Mouse (Mus musculus) liver, embryonic 13.5 days (tissue): ENCODE data around the gene Tssk4. TPM values are rescaled to one million over a fixed set of nuclear protein-coding genes. Genes with fewer than 3 reads are reported as not detected.

Experiments used
- ATAC-seq: fragments of 200-750 bp; cut with Nextera tagmentation; 2 replicates; pipeline ENCODE4 v1.8.0; 2017; ENCODE audit warnings: low read depth, mild to moderate bottlenecking, moderate number of reproducible peaks, moderate library complexity
- DNase-seq: peaks from one replicate; pipeline ENCODE4 v3.0.0; 2022
- H3K27ac ChIP-seq: fragments of 300-500 bp; sonication (generic); 2 replicates; pipeline ENCODE4 v1.5.1; 2015; ENCODE audit warnings: moderate library complexity, mild to moderate bottlenecking, inconsistent platforms
- H3K27me3 ChIP-seq: fragments of 300-500 bp; sonication (generic); 2 replicates; pipeline ENCODE4 v1.6.1; 2015; ENCODE audit warnings: mild to moderate bottlenecking, inconsistent platforms
- H3K36me3 ChIP-seq: fragments of 300-500 bp; sonication (generic); 2 replicates; pipeline ENCODE4 v1.6.1; 2015; ENCODE audit warnings: mild to moderate bottlenecking, inconsistent platforms
- H3K4me1 ChIP-seq: fragments of 300-500 bp; sonication (generic); replicated peaks from 2 replicates; pipeline ENCODE4 v1.6.1; 2015; ENCODE audit warnings: inconsistent platforms
- H3K4me2 ChIP-seq: fragments of 300-500 bp; sonication (generic); 2 replicates; pipeline ENCODE4 v1.6.1; 2015; ENCODE audit warnings: inconsistent platforms, mild to moderate bottlenecking, moderate library complexity
- H3K4me3 ChIP-seq: fragments of 300-500 bp; sonication (generic); replicated peaks from 2 replicates; pipeline ENCODE4 v1.5.1; 2015; ENCODE audit warnings: mild to moderate bottlenecking, inconsistent platforms
- H3K9ac ChIP-seq: fragments of 300-500 bp; sonication (generic); 2 replicates; pipeline ENCODE4 v1.6.1; 2015; ENCODE audit warnings: mild to moderate bottlenecking, inconsistent platforms
- H3K9me3 ChIP-seq: fragments of 300-500 bp; sonication (generic); replicated peaks from 2 replicates; pipeline ENCODE4 v1.6.1; 2016; ENCODE audit warnings: inconsistent platforms
- WGBS: fragments of 180-500 bp; shearing (Covaris S2); methylation state at CpG from one replicate; pipeline ENCODE4 v1.1.7; 2015; ENCODE audit not compliant: insufficient replicate concordance; 5-methylcytosine and 5-hydroxymethylcytosine counted together
- polyA plus RNA-seq: library from polyadenylated mRNA; unstranded; fragments of >200 nt; fragmentation: Nextera tagmentation; extraction: Ambion mirVana; gene quantifications from 2 replicates; pipeline ENCODE4 v1.2.1, GENCODE M21; 2015

Tssk4 gene
- polyA plus RNA-seq, 1 experiment from 2014 or later = 0.27 TPM

GRCm38 (mm10) chr14:55644261-55644888 is 5.6 kb upstream of the Tssk4 start:
- H3K4me1 ChIP-seq = peaks cover 53% of the 10 kb centered on the region
- 23% methylated on average over 17 of the region's 17 CpGs for WGBS
- H3K9ac ChIP-seq = peak overlapping the region; percentile 97
- H3K4me2 ChIP-seq = peak overlapping the region; percentile 88
- ATAC-seq (no peak), DNase-seq (no peak)
- peaks cover 33% of the 10 kb centered on the region for H3K36me3 ChIP-seq
- H3K27me3 ChIP-seq = no peaks in the 10 kb centered on the region
- H3K4me3 ChIP-seq = peak overlapping the region; percentile 86
- H3K9me3 ChIP-seq = no peaks in the 10 kb centered on the region
- H3K27ac ChIP-seq = peak overlapping the region; percentile 90

- Histone ChIP-seq H3K4me2 (no peak overlapping the region), H3K4me1 (peaks cover 3% of the 10 kb centered on the region), H3K27ac (no peak overlapping the region), H3K27me3 (no peaks in the 10 kb centered on the region), H3K9me3 (no peaks in the 10 kb centered on the region), H3K9ac (no peak overlapping the region), H3K36me3 (peaks cover 3% of the 10 kb centered on the region), H3K4me3 (no peak overlapping the region)
- ATAC-seq (no peak), DNase-seq (no peak)
- WGBS = 82% methylated on average over 7 of the region's 7 CpGs
These were observed 1.5 kb downstream of the Tssk4 start for GRCm38 (mm10) chr14:55651528-55651927.

- WGBS = 72% methylated on average over 3 of the region's 3 CpGs
- no peaks in the 10 kb centered on the region for H3K9me3 ChIP-seq
- DNase-seq = no peak
- ATAC-seq = no peak
- H3K27me3 ChIP-seq = no peaks in the 10 kb centered on the region
- H3K27ac ChIP-seq = no peak overlapping the region
- peaks cover 20% of the 10 kb centered on the region for H3K36me3 ChIP-seq
- no peak overlapping the region for H3K9ac ChIP-seq
- H3K4me3 ChIP-seq = no peak overlapping the region
- peaks cover 20% of the 10 kb centered on the region for H3K4me1 ChIP-seq
- no peak overlapping the region for H3K4me2 ChIP-seq
These were observed 7.0 kb downstream of the Tssk4 start for GRCm38 (mm10) chr14:55656935-55657334.

- Histone ChIP-seq H3K9me3 (no peaks in the 10 kb centered on the region), H3K4me3 (no peak overlapping the region), H3K27ac (no peak overlapping the region), H3K4me2 (no peak overlapping the region), H3K27me3 (no peaks in the 10 kb centered on the region), H3K36me3 (peaks cover 26% of the 10 kb centered on the region), H3K4me1 (peaks cover 20% of the 10 kb centered on the region), H3K9ac (no peak overlapping the region)
- ATAC-seq = no peak
- DNase-seq = no peak
- WGBS = 85% methylated on average over 5 of the region's 5 CpGs
These were observed 8.0 kb downstream of the Tssk4 start for GRCm38 (mm10) chr14:55658011-55658410.

- H3K4me3 ChIP-seq = peak within 1 kb of the TSS; percentile 73
- peak within 1 kb of the TSS; percentile 72 for H3K4me2 ChIP-seq
- no peaks in the 10 kb centered on the region for H3K9me3 ChIP-seq
- DNase-seq = peak; percentile 77
- H3K27me3 ChIP-seq = no peaks in the 10 kb centered on the region
- peak; percentile 95 for ATAC-seq
- H3K36me3 ChIP-seq = peaks cover 36% of the 10 kb centered on the region
- peak within 1 kb of the TSS; percentile 84 for H3K9ac ChIP-seq
- WGBS = under 1% methylated on average over 39 of the region's 39 CpGs
- H3K4me1 ChIP-seq = peaks cover 20% of the 10 kb centered on the region
- H3K27ac ChIP-seq = peak within 1 kb of the TSS; percentile 80
These were observed 10.1 kb downstream of the Tssk4 start, which contains the start of gene Mdp1 for GRCm38 (mm10) chr14:55659960-55660573. Gene Mdp1, minus strand, starts transcription at chr14:55660508.

GRCm38 (mm10) chr14:55660636-55661035 is 10.7 kb downstream of the Tssk4 start:
- Histone ChIP-seq H3K4me1 (peaks cover 20% of the 10 kb centered on the region), H3K9me3 (no peaks in the 10 kb centered on the region), H3K4me3 (peak overlapping the region; percentile 73), H3K27me3 (no peaks in the 10 kb centered on the region), H3K36me3 (peaks cover 39% of the 10 kb centered on the region), H3K27ac (peak overlapping the region; percentile 80), H3K9ac (peak overlapping the region; percentile 44), H3K4me2 (peak overlapping the region; percentile 72)
- WGBS = 47% methylated on average over 2 of the region's 2 CpGs
- DNase-seq (no peak), ATAC-seq (no peak)

- H3K9me3 ChIP-seq = no peaks in the 10 kb centered on the region
- peaks cover 37% of the 10 kb centered on the region for H3K36me3 ChIP-seq
- ATAC-seq (peak; percentile 22), DNase-seq (no peak)
- H3K27ac ChIP-seq = peak overlapping the region; percentile 90
- under 1% methylated on average over 12 of the region's 12 CpGs for WGBS
- peaks cover 47% of the 10 kb centered on the region for H3K4me1 ChIP-seq
- peak overlapping the region; percentile 85 for H3K9ac ChIP-seq
- H3K4me3 ChIP-seq = peak overlapping the region; percentile 86
- H3K4me2 ChIP-seq = peak overlapping the region; percentile 93
- H3K27me3 ChIP-seq = no peaks in the 10 kb centered on the region
These were observed 21.5 kb downstream of the Tssk4 start for GRCm38 (mm10) chr14:55671486-55671832.

- Histone ChIP-seq H3K4me2 (peak within 1 kb of the TSS; percentile 93), H3K36me3 (peaks cover 39% of the 10 kb centered on the region), H3K9me3 (no peaks in the 10 kb centered on the region), H3K4me3 (peak within 1 kb of the TSS; percentile 86), H3K27ac (peak within 1 kb of the TSS; percentile 90), H3K4me1 (peaks cover 47% of the 10 kb centered on the region), H3K27me3 (no peaks in the 10 kb centered on the region), H3K9ac (peak within 1 kb of the TSS; percentile 85)
- WGBS = under 1% methylated on average over 38 of the region's 38 CpGs
- ATAC-seq (peak; percentile 98), DNase-seq (peak; percentile 86)
These were observed 22.1 kb downstream of the Tssk4 start, which contains the start of the genes Gmpr2 and Nedd8 for GRCm38 (mm10) chr14:55671833-55672740. Gene Gmpr2, plus strand, starts transcription at chr14:55671941. Gene Nedd8, minus strand, starts transcription at chr14:55672124.

- ATAC-seq (no peak), DNase-seq (no peak)
- Histone ChIP-seq H3K27me3 (no peaks in the 10 kb centered on the region), H3K9me3 (no peaks in the 10 kb centered on the region), H3K9ac (peak overlapping the region; percentile 85), H3K27ac (peak overlapping the region; percentile 90), H3K4me3 (peak overlapping the region; percentile 86), H3K4me1 (peaks cover 47% of the 10 kb centered on the region), H3K4me2 (peak overlapping the region; percentile 93), H3K36me3 (peaks cover 45% of the 10 kb centered on the region)
- 59% methylated on average over 7 of the region's 7 CpGs for WGBS
These were observed 22.7 kb downstream of the Tssk4 start for GRCm38 (mm10) chr14:55672741-55673060.

GRCm38 (mm10) chr14:55677615-55678014 is 27.6 kb downstream of the Tssk4 start:
- Histone ChIP-seq H3K36me3 (peaks cover 58% of the 10 kb centered on the region), H3K27me3 (no peaks in the 10 kb centered on the region), H3K9ac (no peak overlapping the region), H3K4me2 (no peak overlapping the region), H3K27ac (no peak overlapping the region), H3K9me3 (no peaks in the 10 kb centered on the region), H3K4me1 (peaks cover 38% of the 10 kb centered on the region), H3K4me3 (no peak overlapping the region)
- 72% methylated on average over 4 of the region's 4 CpGs for WGBS
- ATAC-seq (no peak), DNase-seq (no peak)
